Mouse (Mus musculus) embryonic facial prominence, embryonic 12.5 days (tissue): ENCODE measurements around the gene Gm6583. TPM values are rescaled to one million over a fixed set of nuclear protein-coding genes. Genes with fewer than 3 reads are reported as not detected.
A peak's percentile ranks its signal among the peaks of the same experiment; 100 is the strongest.

Experiments
- ATAC-seq: fragments of 200-750 bp; cut with Nextera tagmentation; 2 replicates; pipeline ENCODE4 v1.8.0; 2017; ENCODE audit not compliant: insufficient number of reproducible peaks, insufficient read depth, low FRiP score, low TSS enrichment
- H3K27ac ChIP-seq: fragments of 300-500 bp; sonication (generic); 2 replicates; pipeline ENCODE4 v1.5.1; 2016; ENCODE audit warnings: mild to moderate bottlenecking
- H3K27me3 ChIP-seq: fragments of 300-500 bp; sonication (generic); 2 replicates; pipeline ENCODE4 v1.6.1; 2016; ENCODE audit warnings: mild to moderate bottlenecking, moderate library complexity
- H3K36me3 ChIP-seq: fragments of 300-500 bp; sonication (generic); 2 replicates; pipeline ENCODE4 v1.6.1; 2016; ENCODE audit warnings: mild to moderate bottlenecking
- H3K4me1 ChIP-seq: fragments of 300-500 bp; sonication (generic); 2 replicates; pipeline ENCODE4 v1.6.1; 2016
- H3K4me2 ChIP-seq: fragments of 300-500 bp; sonication (generic); replicated peaks from 2 replicates; pipeline ENCODE4 v1.6.1; 2016; ENCODE audit warnings: mild to moderate bottlenecking, moderate library complexity
- H3K4me3 ChIP-seq: fragments of 300-500 bp; sonication (generic); 2 replicates; pipeline ENCODE4 v1.5.1; 2016; ENCODE audit warnings: mild to moderate bottlenecking
- H3K9ac ChIP-seq: fragments of 300-500 bp; sonication (generic); 2 replicates; pipeline ENCODE4 v1.6.1; 2016; ENCODE audit warnings: mild to moderate bottlenecking, moderate library complexity
- H3K9me3 ChIP-seq: fragments of 300-500 bp; sonication (generic); 2 replicates; pipeline ENCODE4 v1.6.1; 2016; ENCODE audit warnings: mild to moderate bottlenecking, moderate library complexity
- WGBS: fragments of 180-500 bp; shearing (Covaris S2); methylation state at CpG from one replicate; pipeline ENCODE4 v1.1.7; 2016; 5-methylcytosine and 5-hydroxymethylcytosine counted together
- polyA plus RNA-seq: library from polyadenylated mRNA; unstranded; fragments of >200 nt; fragmentation: Nextera tagmentation; extraction: Ambion mirVana; gene quantifications from 2 replicates; pipeline ENCODE4 v1.2.1, GENCODE M21; 2016

Gm6583 gene
- 0.41 and 0.67 TPM in 2 replicates for polyA plus RNA-seq

DNA sequence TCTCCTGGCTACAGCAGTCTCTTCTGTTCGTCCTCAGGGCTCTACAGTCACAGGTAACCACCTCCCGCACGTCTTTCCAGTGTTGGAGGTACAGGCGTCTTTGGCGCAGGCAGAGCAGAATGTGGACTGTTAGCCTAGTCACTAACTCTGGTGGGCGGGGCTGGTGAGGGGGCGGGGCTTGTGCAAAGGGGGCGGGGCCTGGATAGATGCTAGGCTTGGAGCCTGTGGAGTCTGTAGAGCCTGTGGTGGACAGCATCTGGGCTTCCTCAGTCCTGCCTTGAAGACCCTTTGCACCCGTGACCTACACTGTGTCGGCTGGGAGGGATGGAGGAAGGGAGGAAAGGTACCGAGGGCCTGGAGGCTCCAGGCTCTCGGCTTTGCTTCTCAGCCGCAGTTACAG lies at the start of gene Gm6583:
Gm6583 (minus strand) TSS at position 124 of the 400 bp plus-strand sequence.
- no peak for ATAC-seq
- Histone ChIP-seq H3K9ac (no peak within 1 kb of the TSS), H3K27me3 (no peaks in the 10 kb centered on the region), H3K9me3 (no peaks in the 10 kb centered on the region), H3K27ac (no peak within 1 kb of the TSS), H3K4me1 (no peaks in the 10 kb centered on the region), H3K36me3 (peaks cover 69% of the 10 kb centered on the region), H3K4me3 (no peak within 1 kb of the TSS), H3K4me2 (no peak within 1 kb of the TSS)
- 62% methylated on average over 13 of the region's 13 CpGs for WGBS

DNA sequence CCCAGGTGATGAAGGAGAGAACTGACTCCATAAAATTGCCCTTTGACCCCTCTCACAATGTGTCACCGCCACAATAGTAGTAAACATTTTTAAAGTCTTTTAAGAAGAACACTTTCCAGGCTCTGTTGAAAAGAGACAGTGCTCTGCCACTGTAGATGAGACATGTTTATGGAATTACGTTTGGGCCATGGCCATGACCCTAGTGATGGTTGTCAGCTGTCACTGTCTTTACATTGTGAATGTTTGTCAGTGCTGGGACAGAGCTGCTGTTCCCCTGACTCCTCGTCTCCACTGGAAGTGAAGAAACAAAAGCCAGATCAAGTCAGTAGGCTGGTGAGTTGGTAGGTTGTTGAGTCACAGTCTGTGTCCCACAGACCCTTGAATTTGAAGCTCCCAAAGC lies 46.6 kb upstream of the Gm6583 start:
- Histone ChIP-seq H3K4me2 (no peak overlapping the region), H3K36me3 (no peaks in the 10 kb centered on the region), H3K9ac (no peak overlapping the region), H3K27ac (no peak overlapping the region), H3K4me1 (no peaks in the 10 kb centered on the region), H3K9me3 (no peaks in the 10 kb centered on the region), H3K4me3 (no peak overlapping the region), H3K27me3 (0 out of 2 replicates have a peak, but pooled peaks cover 6% of the 10 kb centered on the region)
- no peak for ATAC-seq
- WGBS = 68% methylated on average over 3 of the region's 3 CpGs

- Histone ChIP-seq H3K4me3 (no peak overlapping the region), H3K4me2 (no peak overlapping the region), H3K27ac (no peak overlapping the region), H3K9ac (no peak overlapping the region), H3K4me1 (peaks cover 11% of the 10 kb centered on the region), H3K36me3 (no peaks in the 10 kb centered on the region), H3K27me3 (0 out of 2 replicates have a peak, but pooled peaks cover 6% of the 10 kb centered on the region), H3K9me3 (no peaks in the 10 kb centered on the region)
- no peak for ATAC-seq
- WGBS = 55% methylated on average over 10 of the region's 10 CpGs
These were observed 43.5 kb upstream of the Gm6583 start for GRCm38 (mm10) chr5:112399284-112399683.

DNA sequence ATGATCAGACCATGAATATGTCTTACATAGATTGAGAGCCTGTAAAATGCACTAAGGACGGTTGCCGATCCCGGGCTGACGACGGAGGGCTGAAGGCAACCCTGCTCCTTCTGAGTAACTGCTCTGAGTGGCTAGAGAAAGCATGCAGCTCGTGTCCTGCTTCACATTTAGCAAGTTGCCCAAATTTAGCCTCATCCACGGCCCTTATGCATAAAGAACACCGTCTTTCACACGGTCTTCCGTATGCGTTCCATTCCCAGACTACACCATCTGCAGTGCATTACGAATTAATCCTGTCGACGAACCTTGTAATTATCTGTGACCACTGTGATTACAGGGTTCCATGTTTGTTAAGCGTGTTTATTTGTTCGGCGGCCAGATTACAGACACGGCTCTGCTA lies 40.2 kb upstream of the Gm6583 start:
- no peak for ATAC-seq
- H3K4me2 ChIP-seq = peak overlapping the region; percentile 87; the same call in 1 of the 2 replicates
- peak overlapping the region; percentile 69 for H3K27ac ChIP-seq
- WGBS = 42% methylated on average over 18 of the region's 18 CpGs
- no peak overlapping the region for H3K4me3 ChIP-seq
- H3K36me3 ChIP-seq = peaks cover 10% of the 10 kb centered on the region
- H3K9ac ChIP-seq = no peak overlapping the region
- H3K27me3 ChIP-seq = peaks cover 38% of the 10 kb centered on the region
- peaks cover 20% of the 10 kb centered on the region for H3K4me1 ChIP-seq
- no peaks in the 10 kb centered on the region for H3K9me3 ChIP-seq

GRCm38 (mm10) chr5:112394779-112395443 lies 39.1 kb upstream of the Gm6583 start, which contains the start of gene Asphd2:
Gene Asphd2, minus strand, starts transcription at chr5:112394866.
- Histone ChIP-seq H3K27me3 (peaks cover 41% of the 10 kb centered on the region), H3K9me3 (no peaks in the 10 kb centered on the region)
- WGBS = 2% methylated on average over 37 of the region's 67 CpGs

DNA sequence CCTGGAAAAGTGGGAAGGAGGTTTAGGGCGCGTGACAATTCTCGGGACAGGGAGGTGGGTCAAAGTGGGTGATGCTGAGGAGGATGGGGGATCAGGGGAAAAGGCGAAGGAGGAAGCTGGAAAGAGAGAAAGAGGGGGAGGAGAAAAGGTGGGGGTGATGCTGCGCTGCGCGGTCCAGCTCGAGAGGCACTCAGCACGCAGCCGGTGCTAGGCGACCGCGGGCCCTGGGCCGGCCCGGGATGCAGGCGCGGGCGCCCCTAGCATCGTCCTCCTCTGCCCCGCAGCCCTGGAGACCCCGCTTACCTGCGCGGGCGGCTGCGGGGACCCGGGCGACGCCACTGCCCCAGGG lies 38.6 kb upstream of the Gm6583 start:
- H3K4me2 ChIP-seq = peak overlapping the region; percentile 87
- H3K4me1 ChIP-seq = peaks cover 20% of the 10 kb centered on the region
- H3K36me3 ChIP-seq = peaks cover 15% of the 10 kb centered on the region
- H3K4me3 ChIP-seq = peak overlapping the region; percentile 56
- H3K27me3 ChIP-seq = peaks cover 41% of the 10 kb centered on the region
- peak overlapping the region; percentile 69 for H3K9ac ChIP-seq
- peak overlapping the region; percentile 69; the same call in 1 of the 2 replicates for H3K27ac ChIP-seq
- ATAC-seq = peak; percentile 85
- H3K9me3 ChIP-seq = no peaks in the 10 kb centered on the region
- 1% methylated on average over 27 of the region's 28 CpGs for WGBS

More at GRCm38 (mm10) chr5:112394779-112395443, 39.1 kb upstream of the Gm6583 start, which contains the start of gene Asphd2:
- Histone ChIP-seq H3K36me3 (peaks cover 15% of the 10 kb centered on the region), H3K4me3 (peak within 1 kb of the TSS; percentile 56), H3K4me2 (peak within 1 kb of the TSS; percentile 87), H3K4me1 (peaks cover 20% of the 10 kb centered on the region), H3K9ac (peak within 1 kb of the TSS; percentile 69), H3K27ac (peak within 1 kb of the TSS; percentile 69)
- peak; percentile 83 for ATAC-seq

GRCm38 (mm10) chr5:112393741-112394414 lies 38.0 kb upstream of the Gm6583 start:
- H3K4me1 ChIP-seq = peaks cover 20% of the 10 kb centered on the region
- H3K9ac ChIP-seq = peak overlapping the region; percentile 69
- no peak overlapping the region for H3K27ac ChIP-seq
- WGBS = 8% methylated on average over 18 of the region's 18 CpGs
- peak overlapping the region; percentile 87 for H3K4me2 ChIP-seq
- H3K27me3 ChIP-seq = peaks cover 41% of the 10 kb centered on the region
- no peaks in the 10 kb centered on the region for H3K9me3 ChIP-seq
- ATAC-seq = no peak; the same call in 1 of the 2 replicates
- peak overlapping the region; percentile 56 for H3K4me3 ChIP-seq
- H3K36me3 ChIP-seq = peaks cover 19% of the 10 kb centered on the region

- Histone ChIP-seq H3K9me3 (no peaks in the 10 kb centered on the region), H3K9ac (no peak overlapping the region), H3K27me3 (peaks cover 35% of the 10 kb centered on the region), H3K4me1 (peaks cover 20% of the 10 kb centered on the region), H3K4me3 (no peak overlapping the region), H3K36me3 (peaks cover 25% of the 10 kb centered on the region), H3K27ac (no peak overlapping the region), H3K4me2 (no peak overlapping the region)
- 66% methylated on average over 27 of the region's 27 CpGs for WGBS
- ATAC-seq = no peak
These were observed 36.0 kb upstream of the Gm6583 start for GRCm38 (mm10) chr5:112391676-112392323.

GRCm38 (mm10) chr5:112391002-112391401 lies 35.2 kb upstream of the Gm6583 start:
- WGBS = 59% methylated on average over 16 of the region's 16 CpGs
- Histone ChIP-seq H3K9ac (no peak overlapping the region), H3K4me2 (no peak overlapping the region), H3K4me1 (peaks cover 20% of the 10 kb centered on the region), H3K27ac (no peak overlapping the region), H3K9me3 (no peaks in the 10 kb centered on the region), H3K4me3 (no peak overlapping the region), H3K36me3 (peaks cover 33% of the 10 kb centered on the region), H3K27me3 (peaks cover 35% of the 10 kb centered on the region)
- ATAC-seq = no peak

- WGBS = 82% methylated on average over 9 of the region's 9 CpGs
- Histone ChIP-seq H3K4me2 (no peak overlapping the region), H3K9me3 (no peaks in the 10 kb centered on the region), H3K4me1 (peaks cover 10% of the 10 kb centered on the region), H3K9ac (no peak overlapping the region), H3K36me3 (peaks cover 44% of the 10 kb centered on the region), H3K4me3 (no peak overlapping the region), H3K27ac (no peak overlapping the region), H3K27me3 (peaks cover 35% of the 10 kb centered on the region)
- no peak for ATAC-seq
These were observed 33.5 kb upstream of the Gm6583 start for GRCm38 (mm10) chr5:112389352-112389751.

- H3K27me3 ChIP-seq = peaks cover 2% of the 10 kb centered on the region; the same call in 1 of the 2 replicates
- WGBS = 87% methylated on average over 2 of the region's 2 CpGs
- peaks cover 8% of the 10 kb centered on the region; the same call in 1 of the 2 replicates for H3K4me1 ChIP-seq
- no peak overlapping the region for H3K27ac ChIP-seq
- no peak overlapping the region for H3K4me3 ChIP-seq
- no peak for ATAC-seq
- no peak overlapping the region for H3K4me2 ChIP-seq
- no peak overlapping the region for H3K9ac ChIP-seq
- H3K9me3 ChIP-seq = no peaks in the 10 kb centered on the region
- peaks cover 35% of the 10 kb centered on the region for H3K36me3 ChIP-seq
These were observed 30.1 kb upstream of the Gm6583 start for GRCm38 (mm10) chr5:112385973-112386372.
